Mouse (Mus musculus) hindbrain, embryonic 16.5 days (tissue): ENCODE measurements around the gene Dynlt1f. TPM values are rescaled to one million over a fixed set of nuclear protein-coding genes. Genes with fewer than 3 reads are reported as not detected.
"Not testable (repeated sequence)": the region's sequence is repeated elsewhere in the genome, so short reads cannot be mapped to it uniquely, and the experiment has no call there.

Source experiments
- ATAC-seq: fragments of 200-750 bp; cut with Nextera tagmentation; 2 replicates; pipeline ENCODE4 v1.8.0; 2017; ENCODE audit warnings: moderate TSS enrichment, moderate library complexity
- H3K27ac ChIP-seq: fragments of 300-500 bp; sonication (generic); 2 replicates; pipeline ENCODE4 v1.5.1; 2014; ENCODE audit warnings: low read depth, mild to moderate bottlenecking, control low read depth, low read length, moderate library complexity
- H3K27me3 ChIP-seq: fragments of 300-500 bp; sonication (generic); replicated peaks from 2 replicates; pipeline ENCODE4 v1.6.1; 2014; ENCODE audit warnings: low read length; ENCODE audit not compliant: control insufficient read depth, insufficient read depth
- H3K36me3 ChIP-seq: fragments of 300-500 bp; sonication (generic); 2 replicates; pipeline ENCODE4 v1.6.1; 2014; ENCODE audit warnings: mild to moderate bottlenecking, low read length, moderate library complexity, mixed read lengths; ENCODE audit not compliant: control insufficient read depth, insufficient read depth
- H3K4me1 ChIP-seq: fragments of 300-500 bp; sonication (generic); 2 replicates; pipeline ENCODE4 v1.6.1; 2014; ENCODE audit warnings: low read depth, low read length; ENCODE audit not compliant: control insufficient read depth, insufficient read depth
- H3K4me2 ChIP-seq: fragments of 300-500 bp; sonication (generic); 2 replicates; pipeline ENCODE4 v1.6.1; 2014; ENCODE audit warnings: mild to moderate bottlenecking, low read length, control low read depth, moderate library complexity
- H3K4me3 ChIP-seq: fragments of 300-500 bp; sonication (generic); 2 replicates; pipeline ENCODE4 v1.5.1; 2014; ENCODE audit warnings: mild to moderate bottlenecking, low read length, control low read depth, moderate library complexity
- H3K9ac ChIP-seq: fragments of 300-500 bp; sonication (generic); 2 replicates; pipeline ENCODE4 v1.6.1; 2014; ENCODE audit warnings: low read depth, mild to moderate bottlenecking, control low read depth, low read length, moderate library complexity
- H3K9me3 ChIP-seq: fragments of 300-500 bp; sonication (generic); 2 replicates; pipeline ENCODE4 v1.6.1; 2014; ENCODE audit warnings: mild to moderate bottlenecking, low read length, moderate library complexity; ENCODE audit not compliant: control insufficient read depth
- WGBS: fragments of 180-500 bp; shearing (Covaris S2); extraction: QIAGEN DNeasy Blood & Tissue Kit; methylation state at CpG from one replicate; pipeline ENCODE4 v1.1.7; 2014; 5-methylcytosine and 5-hydroxymethylcytosine counted together
- polyA plus RNA-seq: library from polyadenylated mRNA; unstranded; fragments of >200 nt; fragmentation: Nextera tagmentation; extraction: Ambion mirVana; gene quantifications from 2 replicates; pipeline ENCODE4 v1.2.1, GENCODE M21; 2015

The Dynlt1f gene
- polyA plus RNA-seq, 1 experiment from 2014 or later: 217 TPM

DNA sequence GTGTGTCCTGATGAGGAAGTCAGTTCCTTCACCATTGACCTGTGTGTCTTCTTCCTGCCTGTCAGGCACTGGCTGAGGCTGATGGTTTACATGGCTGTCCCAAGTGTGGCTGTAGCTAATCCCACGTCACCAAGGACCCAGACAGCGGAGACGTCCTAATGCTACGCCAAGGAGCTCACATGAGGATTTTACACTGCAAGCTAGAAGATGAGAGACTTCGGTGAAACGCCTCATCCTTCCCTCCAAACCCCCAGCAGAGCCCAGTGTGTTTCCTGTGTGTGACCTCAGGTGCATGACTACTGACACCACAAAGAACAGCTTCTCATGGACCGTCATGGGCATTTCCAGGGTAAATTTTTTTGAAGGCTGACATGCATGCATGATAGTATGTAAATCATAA, 57.3 kb downstream of the Dynlt1f start:
- not testable (repeated sequence) for H3K4me1 ChIP-seq, H3K27me3 ChIP-seq, H3K4me3 ChIP-seq, H3K9me3 ChIP-seq, H3K9ac ChIP-seq, H3K4me2 ChIP-seq, ATAC-seq, H3K27ac ChIP-seq, H3K36me3 ChIP-seq
- WGBS: 89% methylated on average over 5 of the region's 7 CpGs

Other genes starting within 250 kb of the Dynlt1f start
- gene Dynlt1b, start 225.8 kb downstream of the Dynlt1f start, polyA plus RNA-seq: 1,010 and 1,046 TPM in 2 replicates
- gene Dynlt1c, start 54.2 kb downstream of the Dynlt1f start, polyA plus RNA-seq: 43.5 and 53.9 TPM in 2 replicates
- 1.2 and 1.5 TPM in 2 replicates for gene Sytl3, start 3.2 kb upstream of the Dynlt1f start, polyA plus RNA-seq
- 69.9 and 73.3 TPM in 2 replicates for gene Ezr, start 126.9 kb upstream of the Dynlt1f start, polyA plus RNA-seq